Mouse (Mus musculus) liver, adult 2 months (tissue): Measurements from ENCODE around the gene Phldb1.

Experiments used
- CTCF ChIP-seq: fragments of 200-500 bp; IDR thresholded peaks from 2 replicates; pipeline ENCODE4 v1.5.1; 2011; ENCODE audit warnings: low read depth, low read length, control low read depth
- POLR2A ChIP-seq: fragments of 200-500 bp; IDR thresholded peaks from 2 replicates; pipeline ENCODE4 v1.6.1; 2011; ENCODE audit warnings: low read length, control low read depth; ENCODE audit not compliant: insufficient read depth; ENCODE audit errors: extremely low read depth

GRCm38 (mm10) chr9:44652027-44652426, 83.0 kb downstream of the Phldb1 start:
- TF ChIP-seq CTCF (peak; percentile 91), POLR2A (no peak)
